Mouse (Mus musculus): Measurements from ENCODE around the gene Rasgrf1.

Rasgrf1 gene

GRCm38 (mm10) chr9:89909131-89910010, at the start of gene Rasgrf1:
Rasgrf1 (plus strand) TSS chr9:89909908.
- no peak for DNase-seq (ENCODE audit: extremely low read depth, low read depth)

GRCm38 (mm10) chr9:89860145-89860544, 49.6 kb upstream of the Rasgrf1 start:
- DNase-seq (ENCODE audit: extremely low read depth, low read depth), result no peak

- no peak for DNase-seq (ENCODE audit: extremely low read depth, low read depth)
These were observed 49.1 kb upstream of the Rasgrf1 start for GRCm38 (mm10) chr9:89860584-89860983.

- DNase-seq (ENCODE audit: extremely low read depth, low read depth), result no peak
These were observed 42.6 kb upstream of the Rasgrf1 start for GRCm38 (mm10) chr9:89867141-89867540.

- no peak for DNase-seq (ENCODE audit: extremely low read depth, low read depth)
These were observed 41.5 kb upstream of the Rasgrf1 start for GRCm38 (mm10) chr9:89868093-89868729.

GRCm38 (mm10) chr9:89869594-89869993, 40.1 kb upstream of the Rasgrf1 start:
- no peak for DNase-seq (ENCODE audit: extremely low read depth, low read depth)

- no peak for DNase-seq (ENCODE audit: extremely low read depth, low read depth)
These were observed 39.1 kb upstream of the Rasgrf1 start for GRCm38 (mm10) chr9:89870531-89871150.

GRCm38 (mm10) chr9:89872137-89872536, 37.6 kb upstream of the Rasgrf1 start:
- no peak for DNase-seq (ENCODE audit: extremely low read depth, low read depth)

- no peak for DNase-seq (ENCODE audit: extremely low read depth, low read depth)
These were observed 35.3 kb upstream of the Rasgrf1 start for GRCm38 (mm10) chr9:89874434-89874833.

GRCm38 (mm10) chr9:89875551-89875950, 34.2 kb upstream of the Rasgrf1 start:
- DNase-seq (ENCODE audit: extremely low read depth, low read depth), result no peak

- DNase-seq (ENCODE audit: extremely low read depth, low read depth), result no peak
These were observed 31.2 kb upstream of the Rasgrf1 start for GRCm38 (mm10) chr9:89878471-89879020.

- no peak for DNase-seq (ENCODE audit: extremely low read depth, low read depth)
These were observed 30.1 kb upstream of the Rasgrf1 start for GRCm38 (mm10) chr9:89879574-89879973.

- DNase-seq (ENCODE audit: extremely low read depth, low read depth), result no peak
These were observed 28.2 kb upstream of the Rasgrf1 start for GRCm38 (mm10) chr9:89881552-89881951.

GRCm38 (mm10) chr9:89882583-89882982, 27.1 kb upstream of the Rasgrf1 start:
- DNase-seq (ENCODE audit: extremely low read depth, low read depth), result no peak

GRCm38 (mm10) chr9:89885701-89886218, 23.9 kb upstream of the Rasgrf1 start:
- DNase-seq (ENCODE audit: extremely low read depth, low read depth), result no peak

GRCm38 (mm10) chr9:89891534-89892293, 18.0 kb upstream of the Rasgrf1 start:
- no peak for DNase-seq (ENCODE audit: extremely low read depth, low read depth)

- no peak for DNase-seq (ENCODE audit: extremely low read depth, low read depth)
These were observed 17.0 kb upstream of the Rasgrf1 start for GRCm38 (mm10) chr9:89892540-89893188.

- DNase-seq (ENCODE audit: extremely low read depth, low read depth), result no peak
These were observed 9.4 kb upstream of the Rasgrf1 start for GRCm38 (mm10) chr9:89900111-89900824.

GRCm38 (mm10) chr9:89901184-89901583, 8.5 kb upstream of the Rasgrf1 start:
- DNase-seq (ENCODE audit: extremely low read depth, low read depth), result no peak

GRCm38 (mm10) chr9:89902813-89903212, 6.9 kb upstream of the Rasgrf1 start:
- no peak for DNase-seq (ENCODE audit: extremely low read depth, low read depth)
